Mouse (Mus musculus): ENCODE measurements around the gene Ap2b1.

GRCm38 (mm10) chr11:83454548-83454947, 155.7 kb downstream of the Ap2b1 start:
- TF ChIP-seq CTCF (IDR thresholded peaks at IDR 0.05; ENCODE audit: low read depth): no peak
- peak; percentile 52 for TF ChIP-seq EP300 (optimal IDR thresholded peaks at IDR 0.05)
